Mouse (Mus musculus) lung, postnatal 0 days (tissue): ENCODE measurements around the gene Grik4.

Experiments used
- CTCF ChIP-seq: IDR thresholded peaks from 2 replicates; pipeline ENCODE4 v1.5.1; 2016; ENCODE audit warnings: antibody characterized with exemption, mild to moderate bottlenecking
- EP300 ChIP-seq: IDR thresholded peaks from 2 replicates; pipeline ENCODE4 v1.6.1; 2016; ENCODE audit warnings: antibody characterized with exemption, mild to moderate bottlenecking, control low read depth

- TF ChIP-seq CTCF (no peak), EP300 (no peak)
Measured at GRCm38 (mm10) chr9:42987988-42988387, 43.7 kb upstream of the Grik4 start.
